Mouse (Mus musculus): ENCODE measurements around the gene Ubqln4.

DNA sequence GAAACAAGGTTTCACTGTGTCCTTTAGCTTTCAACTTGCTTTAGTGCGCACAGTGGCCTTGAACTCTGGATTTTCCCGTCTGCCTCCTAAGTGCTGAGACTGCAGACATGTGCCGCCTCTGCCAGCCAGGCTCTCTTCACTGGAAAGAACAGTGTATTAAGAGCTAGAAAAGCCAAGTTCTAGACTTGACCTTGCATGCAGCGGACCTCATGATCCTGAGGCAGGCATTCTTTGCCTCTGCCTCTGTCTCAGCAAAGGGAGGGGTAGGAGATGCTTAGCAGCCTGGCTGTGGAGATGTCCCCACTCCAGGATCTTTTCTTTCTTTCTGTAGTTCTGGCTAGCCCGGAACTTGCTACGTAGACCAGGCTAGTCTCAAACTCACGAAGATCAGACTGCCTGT is 51.3 kb downstream of the Ubqln4 start:
- TF ChIP-seq ZC3H11A (IDR thresholded peaks at IDR 0.05; ENCODE audit: borderline replicate concordance, low read depth, low read length) (no peak), MAFK (IDR thresholded peaks at IDR 0.05; ENCODE audit: insufficient read depth, low read depth, low read length) (no peak), ZNF384 (IDR thresholded peaks at IDR 0.05; ENCODE audit: low read depth, low read length) (no peak), HCFC1 (IDR thresholded peaks at IDR 0.05; ENCODE audit: borderline replicate concordance, insufficient read depth, low read length) (no peak), CHD2 (IDR thresholded peaks at IDR 0.05; ENCODE audit: low read depth, low read length) (no peak)
